Mouse (Mus musculus): ENCODE measurements around the gene Elobl. TPM values are rescaled to one million over a fixed set of nuclear protein-coding genes. Genes with fewer than 3 reads are reported as not detected.

The Elobl gene
- total RNA-seq (2012; rRNA removed) (not detected in 2 replicates), total RNA-seq (2014; rRNA removed) (not detected in 2 replicates), polyA plus RNA-seq (2012; ENCODE audit: insufficient read length, low read depth) (not detected in 2 replicates)

DNA sequence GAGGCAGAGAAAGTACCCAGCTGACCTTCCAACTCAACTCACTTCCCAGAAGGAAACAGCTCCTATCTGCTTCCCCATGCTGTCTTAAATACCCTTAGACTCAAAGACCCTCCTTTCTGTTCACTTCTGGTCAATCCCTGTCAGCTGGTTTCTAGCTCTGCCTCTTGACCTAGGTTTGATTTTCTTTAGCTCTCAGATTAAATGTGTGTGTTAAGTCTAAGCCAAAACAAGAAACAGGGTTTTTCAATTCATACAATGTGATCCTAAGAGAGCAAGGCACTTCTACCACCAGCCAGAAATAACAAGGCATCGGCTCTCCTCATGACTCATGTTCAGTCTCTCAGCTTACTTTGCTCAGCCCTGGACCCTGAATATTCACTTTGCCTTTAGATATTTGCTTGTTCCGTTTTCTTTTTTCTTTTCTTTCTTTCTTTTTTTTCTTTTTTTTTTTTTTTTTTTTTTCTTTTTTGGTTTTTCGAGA, at the start of gene Elobl:
TSS of gene Elobl (minus strand) at position 51 of the 481 bp plus-strand sequence.
- Histone ChIP-seq H3K27me3 (replicated peaks) (peaks cover 27% of the 10 kb centered on the region), H3K9me3 (replicated peaks; ENCODE audit: low read length) (no peaks in the 10 kb centered on the region), H3K4me1 (ENCODE audit: control insufficient read depth in 1 of 2, insufficient read depth in 2 of 2) (peaks cover 0 to 2% of the 10 kb centered on the region in 2 experiments; a peak in 1 of 4 replicates), H3K9ac (ENCODE audit: insufficient read depth, low read depth) (no peak within 1 kb of the TSS), H3K4me3 (replicated peaks in 1 of 3; ENCODE audit: low read depth in 2 of 3, low read length in 2 of 3, poor library complexity in 1 of 3) (no peak within 1 kb of the TSS), H3K79me2 (replicated peaks; ENCODE audit: control insufficient read depth, extremely low read depth, insufficient read depth, poor library complexity, severe bottlenecking) (no peaks in the 10 kb centered on the region), H3K36me3 (replicated peaks in 1 of 2; ENCODE audit: control insufficient read depth in 1 of 2, insufficient read depth in 1 of 2, low read length in 1 of 2) (no peaks in the 10 kb centered on the region), H3K27ac (ENCODE audit: insufficient read depth, low read depth) (no peak within 1 kb of the TSS), H3K4me2 (ENCODE audit: insufficient read depth, low read depth, poor library complexity, severe bottlenecking) (no peak within 1 kb of the TSS)
- in situ Hi-C loops (cut with MboI; ENCODE audit: low pct_ligation_motif_present, low pct_unique_long_range_greater_than_20kb, low sequenced_read_pairs) = no loop called here
- TF ChIP-seq MAX (IDR thresholded peaks at IDR 0.05; ENCODE audit: low read length) (no peak), JUND (conservative IDR thresholded peaks at IDR 0.05; ENCODE audit: low read depth, low read length) (no peak), TBP (conservative IDR thresholded peaks at IDR 0.05; ENCODE audit: low read depth, low read length) (no peak), ZMIZ1 (IDR thresholded peaks at IDR 0.05; ENCODE audit: low read depth, low read length) (no peak), CHD2 (IDR thresholded peaks at IDR 0.05; ENCODE audit: low read length) (no peak), ELF1 (IDR thresholded peaks at IDR 0.05; ENCODE audit: low read depth, low read length) (no peak), MYC (IDR thresholded peaks at IDR 0.05; ENCODE audit: low read depth, low read length) (no peak), NRF1 (IDR thresholded peaks at IDR 0.05; ENCODE audit: low read depth, low read length) (no peak), NELFE (IDR thresholded peaks at IDR 0.05; ENCODE audit: low read depth, low read length) (no peak), RCOR1 (conservative IDR thresholded peaks at IDR 0.05; ENCODE audit: low read depth, low read length) (no peak), IRF4 (IDR thresholded peaks at IDR 0.05; ENCODE audit: low read depth, low read length) (no peak), USF1 (IDR thresholded peaks at IDR 0.05; ENCODE audit: low read depth, low read length) (no peak), CTCF (conservative IDR thresholded peaks at IDR 0.05 in 1 of 2, IDR thresholded peaks at IDR 0.05 in 1 of 2; ENCODE audit: low read depth in 2 of 2, low read length in 2 of 2) (no peak), ZNF384 (IDR thresholded peaks at IDR 0.05; ENCODE audit: low read depth, low read length) (no peak), POLR2A (IDR thresholded peaks at IDR 0.05; ENCODE audit: low read depth, low read length) (no peak), SMC3 (IDR thresholded peaks at IDR 0.05; ENCODE audit: low read depth, low read length) (no peak), GABPA (IDR thresholded peaks at IDR 0.05; ENCODE audit: insufficient replicate concordance, low read depth, low read length) (no peak), MAFK (IDR thresholded peaks at IDR 0.05; ENCODE audit: insufficient replicate concordance, low read length) (no peak), E2F4 (IDR thresholded peaks at IDR 0.05; ENCODE audit: insufficient replicate concordance, low read depth, low read length) (no peak)
- no peak for DNase-seq (ENCODE audit: extremely low read depth)
- dilution Hi-C loops (cut with MboI; ENCODE audit: extremely low pct_ligation_motif_present, extremely low pct_unique_long_range_greater_than_20kb, low sequenced_read_pairs) = no loop called here

DNA sequence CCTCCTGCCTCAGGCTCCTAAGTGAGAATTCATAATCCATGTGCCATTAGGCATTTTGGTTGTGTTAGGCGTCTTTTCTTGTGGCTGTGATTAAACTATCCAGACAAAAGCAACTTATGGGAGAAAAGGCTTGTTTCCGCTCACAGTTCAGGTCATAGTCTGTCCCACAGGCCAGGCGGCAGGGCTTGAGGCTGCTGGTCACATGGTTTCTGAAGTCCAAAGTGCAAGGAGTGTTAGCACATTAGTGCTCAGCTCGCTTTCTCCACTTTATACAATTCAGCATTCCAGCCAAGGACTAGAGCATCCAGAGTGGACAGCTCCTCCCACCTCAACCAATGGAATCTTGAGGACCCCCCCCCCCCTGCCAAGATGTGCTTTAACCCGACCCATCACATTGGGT, 45.5 kb upstream of the Elobl start:
- Histone ChIP-seq H3K9ac (ENCODE audit: insufficient read depth, low read depth) (no peak overlapping the region), H3K4me2 (ENCODE audit: insufficient read depth, low read depth, poor library complexity, severe bottlenecking) (no peak overlapping the region), H3K4me3 (replicated peaks in 1 of 3; ENCODE audit: low read depth in 2 of 3, low read length in 2 of 3, poor library complexity in 1 of 3) (no peak overlapping the region), H3K79me2 (replicated peaks; ENCODE audit: control insufficient read depth, extremely low read depth, insufficient read depth, poor library complexity, severe bottlenecking) (no peaks in the 10 kb centered on the region), H3K27me3 (replicated peaks) (no peaks in the 10 kb centered on the region), H3K36me3 (replicated peaks in 1 of 2; ENCODE audit: control insufficient read depth in 1 of 2, insufficient read depth in 1 of 2, low read length in 1 of 2) (peaks cover 71 to 98% of the 10 kb centered on the region in 2 experiments), H3K9me3 (replicated peaks; ENCODE audit: low read length) (no peaks in the 10 kb centered on the region), H3K27ac (ENCODE audit: insufficient read depth, low read depth) (no peak overlapping the region), H3K4me1 (ENCODE audit: control insufficient read depth in 1 of 2, insufficient read depth in 2 of 2) (peaks cover 5 to 35% of the 10 kb centered on the region in 2 experiments)
- in situ Hi-C loops (cut with MboI; ENCODE audit: low pct_ligation_motif_present, low pct_unique_long_range_greater_than_20kb, low sequenced_read_pairs) (no loop called here), dilution Hi-C loops (cut with MboI; ENCODE audit: extremely low pct_ligation_motif_present, extremely low pct_unique_long_range_greater_than_20kb, low sequenced_read_pairs) (no loop called here)
- no peak for TF ChIP-seq USF2 (conservative IDR thresholded peaks at IDR 0.05; ENCODE audit: low read depth, low read length)
- no peak for TF ChIP-seq NELFE (IDR thresholded peaks at IDR 0.05; ENCODE audit: low read depth, low read length)
- TF ChIP-seq E2F4 (IDR thresholded peaks at IDR 0.05; ENCODE audit: insufficient replicate concordance, low read depth, low read length) = no peak
- no peak for TF ChIP-seq RCOR1 (conservative IDR thresholded peaks at IDR 0.05; ENCODE audit: low read depth, low read length)
- no peak for TF ChIP-seq ZNF384 (IDR thresholded peaks at IDR 0.05; ENCODE audit: low read depth, low read length)
- TF ChIP-seq BHLHE40 (IDR thresholded peaks at IDR 0.05; ENCODE audit: low read depth, low read length) = no peak
- TF ChIP-seq MYC (IDR thresholded peaks at IDR 0.05; ENCODE audit: low read depth, low read length) = no peak
- TF ChIP-seq SIN3A (IDR thresholded peaks at IDR 0.05; ENCODE audit: low read length) = no peak
- no peak for TF ChIP-seq MAFK (IDR thresholded peaks at IDR 0.05; ENCODE audit: insufficient replicate concordance, low read length)
- TF ChIP-seq RAD21 (IDR thresholded peaks at IDR 0.05; ENCODE audit: low read depth, low read length) = no peak
- TF ChIP-seq JUN (IDR thresholded peaks at IDR 0.05; ENCODE audit: insufficient read depth, low read depth, low read length) = no peak
- DNase-seq (ENCODE audit: extremely low read depth) = no peak

Data from CH12.LX (cell line).